Mouse (Mus musculus) thymus, adult 18-20 months (tissue): ENCODE measurements at regions not wholly inside any gene's neighbourhood (a gene's known extent, or its start where the extent isn't known, plus 50 kb on each side); places are given as distances from the start of the nearest gene placed in this dataset.

Experiments used
- DNase-seq, 2 experiments: peaks; one replicate each; pipeline ENCODE4 v3.0.0; 2022; ENCODE audit warnings: mixed read lengths in 2 of 2

GRCm38 (mm10) chr3:143340032-143340431, 458.2 kb upstream of the Pkn2 start:
- no peak for DNase-seq

- DNase-seq: no peak
These were observed 451.5 kb upstream of the Pkn2 start for GRCm38 (mm10) chr3:143333339-143333738.

DNA sequence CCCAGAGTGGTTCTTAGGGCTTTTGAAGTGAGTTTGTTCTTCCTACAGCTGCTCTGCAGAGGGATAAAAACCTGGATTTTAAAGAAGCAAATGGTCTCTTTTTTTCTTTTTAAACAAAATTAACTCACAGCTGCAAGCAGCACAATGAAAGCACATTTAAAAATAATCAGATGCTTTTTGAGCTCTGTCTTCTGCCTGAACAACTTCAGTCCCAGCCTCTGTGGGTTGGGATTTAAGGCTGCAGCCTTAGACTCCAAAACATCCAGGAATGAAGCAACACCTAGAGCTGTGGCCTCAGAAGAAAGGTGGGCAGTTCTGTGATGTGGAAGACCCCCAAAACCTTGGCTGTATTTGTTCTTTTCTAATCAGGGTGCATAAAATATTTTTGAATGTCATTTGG, 446.7 kb upstream of the Pkn2 start:
- DNase-seq: no peak

- no peak for DNase-seq
These were observed 445.8 kb upstream of the Pkn2 start for GRCm38 (mm10) chr3:143327652-143328051.

DNA sequence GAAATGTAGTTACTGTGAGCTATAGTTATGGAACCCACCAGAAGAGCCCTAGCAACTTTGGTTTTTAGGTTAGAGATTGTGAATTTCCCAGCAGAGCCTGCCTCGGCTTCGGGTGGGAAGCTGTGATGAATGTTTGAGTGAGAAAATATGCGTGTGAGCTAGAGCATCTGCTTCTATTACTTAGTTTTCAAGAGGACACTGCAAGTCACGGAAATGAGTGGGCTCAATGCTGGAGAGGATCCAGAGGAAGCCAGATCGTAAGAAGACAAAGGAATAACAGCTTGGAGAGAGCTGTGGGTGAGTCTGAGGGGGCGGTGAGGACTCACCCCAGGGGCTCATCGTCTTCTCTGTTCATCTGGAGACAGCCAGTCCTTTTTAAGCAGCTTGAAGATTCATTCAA, 434.7 kb upstream of the Pkn2 start:
- no peak for DNase-seq

- no peak for DNase-seq
These were observed 410.0 kb upstream of the Pkn2 start for GRCm38 (mm10) chr3:143291793-143292192.

- DNase-seq: no peak
These were observed 382.3 kb upstream of the Pkn2 start for GRCm38 (mm10) chr3:143264132-143264531.

GRCm38 (mm10) chr3:143252643-143253042, 370.8 kb upstream of the Pkn2 start:
- no peak for DNase-seq

- DNase-seq: no peak
These were observed 370.2 kb upstream of the Pkn2 start for GRCm38 (mm10) chr3:143252008-143252407.

DNA sequence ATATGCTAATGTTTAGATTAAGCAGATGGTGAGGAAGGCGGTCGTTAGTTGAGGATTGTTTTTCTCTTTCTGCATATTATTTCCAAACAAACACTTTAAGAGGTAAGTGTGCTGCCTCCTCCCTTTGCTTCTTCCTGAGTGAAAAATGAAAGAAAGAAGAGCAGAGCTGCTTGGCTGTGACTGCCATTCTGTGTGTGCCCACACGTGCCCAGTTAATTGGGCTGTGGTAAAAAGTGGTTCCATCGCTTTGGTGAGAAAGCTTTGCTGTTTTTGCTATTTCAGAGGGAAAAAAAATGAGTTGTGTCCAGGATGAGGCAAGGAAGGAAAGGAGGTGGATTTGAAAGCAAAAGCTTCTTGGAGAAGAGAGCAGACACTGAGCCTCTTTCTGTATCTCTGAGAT, 360.9 kb upstream of the Pkn2 start:
- DNase-seq: no peak

GRCm38 (mm10) chr3:143240545-143241383, 359.0 kb upstream of the Pkn2 start:
- no peak for DNase-seq

GRCm38 (mm10) chr3:143238546-143238945, 356.7 kb upstream of the Pkn2 start:
- DNase-seq: no peak

- no peak for DNase-seq
These were observed 342.4 kb upstream of the Pkn2 start for GRCm38 (mm10) chr3:143223999-143224729.

- no peak for DNase-seq
These were observed 311.6 kb upstream of the Pkn2 start for GRCm38 (mm10) chr3:143193263-143193970.

GRCm38 (mm10) chr3:143188931-143189330, 307.1 kb upstream of the Pkn2 start:
- DNase-seq: no peak

DNA sequence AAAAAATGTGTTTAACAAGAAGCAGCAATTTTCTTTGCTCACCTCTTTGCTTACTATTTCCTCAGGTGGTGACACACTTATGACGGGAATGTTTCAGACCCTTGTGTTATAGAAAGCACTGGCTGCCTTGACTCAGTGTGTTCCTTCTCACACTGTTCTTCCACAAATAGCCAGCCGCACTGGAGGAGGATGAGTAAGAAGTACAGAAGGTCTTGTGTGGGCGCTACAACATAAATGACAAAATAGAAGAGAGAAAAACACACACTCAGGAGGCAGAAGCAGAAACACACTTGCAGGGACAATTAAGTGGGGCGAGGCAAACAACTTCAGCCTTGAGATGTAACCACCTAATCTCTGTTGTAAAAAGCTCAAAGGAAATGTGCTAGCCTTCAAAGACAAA, 292.2 kb upstream of the Pkn2 start:
- no peak for DNase-seq

DNA sequence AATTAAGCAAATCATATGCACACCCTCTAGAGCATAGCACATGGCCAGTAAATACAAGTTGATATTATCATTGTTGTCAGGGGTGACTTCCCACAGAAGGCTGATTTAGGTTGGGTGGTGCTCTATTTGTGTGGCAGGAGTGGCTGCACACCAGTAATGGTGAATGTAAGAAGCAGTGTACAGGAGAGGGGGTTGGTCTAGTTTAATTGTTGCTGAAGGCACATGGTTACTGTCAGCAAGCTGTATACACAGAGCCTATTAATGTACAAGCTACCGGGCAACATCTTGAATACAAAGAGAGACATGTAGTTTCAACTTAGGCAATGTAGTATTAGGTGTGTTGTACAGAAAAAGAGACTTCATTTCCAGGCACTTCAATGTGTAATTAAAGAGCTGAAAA, 280.6 kb upstream of the Pkn2 start:
- DNase-seq: no peak

- no peak for DNase-seq
These were observed 280.2 kb upstream of the Pkn2 start for GRCm38 (mm10) chr3:143161993-143162392.

DNA sequence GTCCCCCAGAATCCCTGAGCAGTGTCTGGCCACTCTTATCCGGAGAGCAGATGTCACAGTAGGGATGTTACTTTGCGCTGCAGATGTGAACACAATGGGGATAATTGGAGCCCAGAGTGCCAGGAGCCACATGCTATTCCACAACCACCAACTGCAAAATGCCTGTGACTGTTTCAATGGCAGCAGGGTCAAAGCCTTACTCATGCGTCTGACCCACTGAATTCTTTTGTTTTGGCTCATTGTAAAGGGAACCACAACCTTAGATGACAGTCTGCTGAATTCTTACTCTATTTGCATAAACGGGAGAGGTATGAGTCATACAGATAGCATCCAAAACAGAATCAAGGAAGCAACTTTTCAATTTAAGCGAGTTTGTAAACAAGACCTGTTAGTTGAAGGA, 276.8 kb upstream of the Pkn2 start:
- DNase-seq: no peak

- no peak for DNase-seq
These were observed 275.1 kb upstream of the Pkn2 start for GRCm38 (mm10) chr3:143156733-143157524.

- no peak for DNase-seq
These were observed 274.4 kb upstream of the Pkn2 start for GRCm38 (mm10) chr3:143156174-143156573.

DNA sequence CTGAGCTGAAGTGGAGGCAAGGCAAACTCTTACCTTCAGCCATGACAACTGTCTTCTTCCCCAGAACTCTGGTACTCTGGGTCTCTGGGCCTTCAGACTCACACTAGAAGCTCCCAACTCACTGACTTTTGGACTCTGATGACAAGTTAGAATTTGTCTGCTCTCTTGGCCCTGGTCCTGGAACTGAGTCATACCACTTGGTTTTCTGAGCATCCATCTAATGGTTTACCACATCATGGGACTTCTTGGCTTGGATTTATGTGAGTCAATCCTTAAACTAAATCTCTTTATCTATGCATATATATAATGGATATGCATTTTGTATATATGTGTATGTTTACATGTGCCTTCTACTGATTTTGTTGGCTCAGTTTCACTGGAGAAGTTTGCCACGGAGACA, 273.8 kb upstream of the Pkn2 start:
- DNase-seq: no peak

GRCm38 (mm10) chr3:143147471-143147870, 265.7 kb upstream of the Pkn2 start:
- DNase-seq: no peak
